Mouse (Mus musculus): ENCODE data around the gene Poc1a.

GRCm38 (mm10) chr9:106269076-106269788, 11.6 kb upstream of the Poc1a start:
- TF ChIP-seq CTCF (IDR thresholded peaks at IDR 0.05; ENCODE audit: control insufficient read depth, insufficient read depth, insufficient replicate concordance, low read depth, low read length) (no peak), POLR2A (IDR thresholded peaks at IDR 0.05; ENCODE audit: control insufficient read depth, low read depth, low read length) (no peak)
